Mouse (Mus musculus) retina, adult 2 months (tissue): ENCODE measurements around the gene Ell2.

Experiments
- DNase-seq: peaks from one replicate; pipeline ENCODE4 v3.0.0-alpha.2; 2012; ENCODE audit warnings: low read depth, low spot score

Ell2 gene

GRCm38 (mm10) chr13:75730717-75731116, 24.2 kb downstream of the Ell2 start:
- no peak for DNase-seq

DNA sequence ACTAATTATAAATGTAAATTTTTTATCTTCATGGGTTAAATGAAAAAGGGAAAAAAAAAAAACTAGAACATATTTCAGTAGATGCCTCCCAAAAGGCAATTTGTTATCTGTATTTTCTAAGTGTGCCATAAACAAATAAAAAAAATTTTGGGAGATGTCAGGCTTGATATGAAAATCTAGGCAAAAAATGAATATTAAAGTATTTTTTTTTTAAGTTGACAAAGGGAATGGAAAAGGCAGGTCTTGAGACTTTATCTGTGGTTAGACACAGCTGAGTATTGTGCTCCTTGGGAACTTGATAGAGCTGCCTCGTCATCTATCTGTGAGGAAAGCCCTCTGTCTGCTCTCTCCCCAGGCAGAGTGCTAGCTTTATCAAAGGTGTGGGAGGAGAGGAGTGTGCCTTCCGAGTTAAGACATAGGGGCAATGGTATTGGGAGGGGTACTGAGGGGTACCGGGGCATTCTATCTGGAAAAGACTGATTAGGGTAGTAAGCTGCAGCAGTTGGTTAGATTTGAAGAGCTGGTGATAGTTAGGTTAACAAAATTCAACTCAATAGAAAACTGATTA, 27.1 kb downstream of the Ell2 start:
- DNase-seq: no peak

DNA sequence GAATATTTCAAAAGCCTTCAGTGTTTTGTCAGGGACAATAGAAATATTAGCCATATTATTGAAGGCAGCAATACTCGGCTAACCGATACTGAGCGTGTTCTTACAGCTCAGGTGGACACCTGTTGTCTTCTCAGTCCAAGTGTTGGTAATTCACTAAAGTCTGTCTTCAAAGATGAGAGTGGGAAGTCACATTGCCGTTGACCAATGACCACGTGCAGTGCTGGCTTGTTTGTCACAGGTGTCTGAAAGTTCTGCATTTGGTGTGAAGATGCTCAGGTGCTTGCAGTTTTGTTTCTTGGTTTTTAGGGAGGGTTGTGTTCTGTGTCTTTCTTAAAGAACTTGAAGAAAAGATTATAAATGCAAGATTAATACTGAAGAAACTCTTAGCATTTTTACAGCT, 27.7 kb downstream of the Ell2 start:
- DNase-seq: no peak

DNA sequence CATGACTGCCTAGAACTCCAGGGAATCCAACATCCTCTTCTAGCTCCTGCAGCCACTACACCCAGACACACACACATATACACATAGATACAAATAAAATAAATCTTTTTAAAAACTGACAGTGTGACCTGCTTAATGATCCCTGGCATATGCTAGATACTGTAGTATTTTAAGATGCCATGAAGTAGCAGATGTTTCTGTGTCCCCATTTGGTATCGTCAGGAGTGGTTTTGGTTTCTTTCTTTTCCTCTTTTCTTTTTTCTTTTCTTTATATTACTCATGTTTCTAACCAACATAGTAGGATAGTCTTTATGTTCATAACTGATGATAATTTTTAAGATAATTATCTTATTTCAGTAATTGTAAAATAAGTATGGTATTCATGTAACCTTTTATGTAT, 29.0 kb downstream of the Ell2 start:
- no peak for DNase-seq

- DNase-seq: no peak
Measured at GRCm38 (mm10) chr13:75737991-75738390, 31.4 kb downstream of the Ell2 start.

DNA sequence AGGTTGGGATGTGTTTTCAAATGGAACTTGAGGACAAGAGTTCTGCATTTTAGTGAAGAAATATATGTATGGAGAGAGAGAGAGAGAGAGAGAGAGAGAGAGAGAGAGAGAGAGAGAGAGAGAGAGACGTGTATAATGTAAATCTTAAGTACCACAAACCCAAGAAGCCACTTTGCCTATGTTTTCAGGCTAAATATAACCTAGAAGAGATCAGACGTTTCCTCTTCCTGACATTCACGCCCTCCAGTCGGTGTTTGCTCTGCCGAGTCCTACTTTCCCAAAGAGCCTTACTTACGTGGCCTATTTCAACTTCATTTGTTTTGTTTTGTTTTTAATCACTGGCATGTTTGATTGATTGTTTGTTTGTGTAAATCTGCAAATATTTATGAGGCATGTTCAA, 32.0 kb downstream of the Ell2 start:
- no peak for DNase-seq

DNA sequence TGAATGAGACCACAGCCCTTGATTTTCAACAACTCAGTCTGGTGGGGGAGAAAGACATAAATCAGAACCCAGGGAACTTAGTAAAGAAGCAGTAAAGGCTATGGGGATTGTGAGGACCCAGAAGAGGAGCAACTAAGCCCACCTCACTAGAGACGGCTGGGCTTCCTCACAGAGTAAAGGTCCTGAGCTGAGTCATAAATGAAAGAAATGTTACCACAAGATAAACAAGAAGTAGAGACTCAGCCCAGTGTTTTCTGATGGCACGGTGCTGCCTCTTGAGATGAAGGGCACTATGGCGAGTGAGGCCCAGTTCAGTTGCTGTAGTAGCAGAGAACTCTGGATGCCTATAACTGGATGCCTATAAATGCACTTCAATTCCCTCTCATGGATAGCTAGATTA, 32.4 kb downstream of the Ell2 start:
- DNase-seq: no peak

DNA sequence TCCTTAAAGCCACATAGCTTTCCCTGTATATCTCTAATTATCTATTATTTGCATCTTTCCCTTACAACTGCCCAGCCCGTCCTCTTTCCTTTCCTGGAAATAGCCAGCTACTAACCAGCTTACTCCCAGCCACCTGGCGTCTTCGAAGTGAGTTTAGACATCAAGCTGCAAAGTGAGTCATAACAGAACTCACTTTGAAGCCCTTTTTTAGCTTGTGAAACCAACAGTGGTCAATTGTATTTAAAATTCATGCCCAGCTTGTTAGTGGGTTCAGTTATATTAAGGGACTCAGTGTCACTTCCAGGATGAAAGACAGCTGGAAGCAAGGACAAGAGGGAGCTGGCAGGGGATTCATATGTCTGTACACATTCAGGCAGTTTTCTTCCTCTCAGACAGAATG, 33.5 kb downstream of the Ell2 start:
- DNase-seq: no peak

DNA sequence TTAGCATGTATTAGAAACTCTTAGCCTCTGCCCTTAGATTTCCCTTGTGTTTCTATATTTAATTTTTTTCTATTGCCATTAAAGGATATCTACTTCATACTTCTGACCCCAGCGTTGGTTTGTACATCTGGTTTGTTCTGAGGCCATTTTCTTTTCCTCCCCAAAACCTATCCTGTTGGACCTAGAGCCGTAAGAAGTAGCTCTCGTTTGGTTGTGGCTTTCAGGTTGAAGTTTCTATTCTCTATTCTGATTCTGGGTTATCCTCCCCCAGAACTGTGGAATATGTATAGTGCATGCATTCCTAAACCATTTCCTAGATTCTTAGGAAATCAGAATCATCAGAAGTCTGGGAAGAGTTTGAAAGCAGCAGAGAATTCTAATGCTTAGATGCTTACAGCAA, 34.6 kb downstream of the Ell2 start:
- DNase-seq: no peak

DNA sequence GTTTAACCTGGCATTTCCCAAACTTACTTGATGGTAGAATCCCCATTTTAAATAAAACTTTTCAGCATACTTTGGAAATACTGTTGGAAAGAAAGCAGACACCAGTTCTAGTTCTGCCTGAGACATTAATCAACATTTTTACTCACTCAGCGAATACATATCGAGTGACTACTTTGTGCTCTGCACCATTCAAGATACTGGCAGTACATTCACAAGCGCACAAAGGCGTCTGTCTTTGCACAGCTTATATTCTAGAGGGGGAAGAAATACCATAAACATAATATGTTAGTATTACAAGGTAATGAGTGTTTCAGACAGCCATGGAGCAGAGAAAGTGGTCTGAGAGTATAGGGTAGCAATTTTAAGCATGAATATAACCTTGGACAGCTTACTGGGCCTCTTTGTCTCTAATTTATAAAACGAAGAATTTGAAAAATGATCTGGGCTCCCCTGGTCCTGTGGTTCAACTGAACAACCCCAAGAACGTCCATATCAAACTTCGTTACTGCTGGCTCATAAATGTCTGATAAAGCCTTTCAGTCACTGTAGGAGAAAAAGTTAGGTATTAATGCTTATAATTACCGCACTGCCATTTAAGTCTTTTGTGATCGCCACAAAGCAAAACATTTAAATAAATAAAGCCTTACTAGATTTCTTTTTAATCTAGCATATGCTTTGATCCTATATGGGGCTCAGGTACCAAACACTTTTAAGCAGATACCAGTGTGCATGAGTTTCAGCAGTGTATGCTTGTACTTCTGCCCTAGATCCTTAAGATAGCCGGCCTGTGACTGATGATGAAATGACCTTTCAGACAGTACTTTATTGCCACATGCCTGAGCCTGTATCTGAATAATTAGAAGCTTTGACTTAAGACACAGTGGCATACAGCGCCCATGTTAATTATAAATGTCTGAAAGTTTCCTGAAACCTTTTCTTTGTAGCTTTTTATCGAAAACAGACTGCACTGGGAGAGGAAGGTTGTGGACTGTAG, 35.5 kb downstream of the Ell2 start:
- no peak for DNase-seq

GRCm38 (mm10) chr13:75742970-75743369, 36.4 kb downstream of the Ell2 start:
- no peak for DNase-seq

- no peak for DNase-seq
Measured at GRCm38 (mm10) chr13:75744065-75744464, 37.5 kb downstream of the Ell2 start.

DNA sequence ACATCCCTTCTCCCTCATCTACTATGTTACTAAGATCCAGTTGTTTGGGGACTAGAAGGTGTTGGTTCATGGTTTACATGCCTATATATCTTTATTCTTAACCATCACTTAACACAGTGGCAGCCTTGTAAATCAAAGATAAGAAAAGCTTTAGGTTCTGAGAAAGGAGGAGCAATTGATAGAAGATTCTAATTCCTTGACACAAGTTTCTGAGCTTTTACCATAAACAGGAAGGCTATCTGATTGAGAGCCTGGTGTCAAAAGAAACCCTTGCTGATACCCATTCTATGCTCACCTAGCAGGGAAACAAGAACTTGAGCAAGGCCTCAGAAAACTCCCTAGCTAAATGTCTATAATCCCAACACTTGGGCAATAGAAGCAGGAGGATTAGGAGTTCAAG, 38.8 kb downstream of the Ell2 start:
- no peak for DNase-seq

GRCm38 (mm10) chr13:75747265-75747664, 40.7 kb downstream of the Ell2 start:
- no peak for DNase-seq

GRCm38 (mm10) chr13:75748685-75749084, 42.1 kb downstream of the Ell2 start:
- DNase-seq: no peak

GRCm38 (mm10) chr13:75750785-75751184, 44.2 kb downstream of the Ell2 start:
- DNase-seq: no peak

GRCm38 (mm10) chr13:75752216-75752938, 45.8 kb downstream of the Ell2 start:
- DNase-seq: no peak

- no peak for DNase-seq
Measured at GRCm38 (mm10) chr13:75754398-75754797, 47.8 kb downstream of the Ell2 start.

DNA sequence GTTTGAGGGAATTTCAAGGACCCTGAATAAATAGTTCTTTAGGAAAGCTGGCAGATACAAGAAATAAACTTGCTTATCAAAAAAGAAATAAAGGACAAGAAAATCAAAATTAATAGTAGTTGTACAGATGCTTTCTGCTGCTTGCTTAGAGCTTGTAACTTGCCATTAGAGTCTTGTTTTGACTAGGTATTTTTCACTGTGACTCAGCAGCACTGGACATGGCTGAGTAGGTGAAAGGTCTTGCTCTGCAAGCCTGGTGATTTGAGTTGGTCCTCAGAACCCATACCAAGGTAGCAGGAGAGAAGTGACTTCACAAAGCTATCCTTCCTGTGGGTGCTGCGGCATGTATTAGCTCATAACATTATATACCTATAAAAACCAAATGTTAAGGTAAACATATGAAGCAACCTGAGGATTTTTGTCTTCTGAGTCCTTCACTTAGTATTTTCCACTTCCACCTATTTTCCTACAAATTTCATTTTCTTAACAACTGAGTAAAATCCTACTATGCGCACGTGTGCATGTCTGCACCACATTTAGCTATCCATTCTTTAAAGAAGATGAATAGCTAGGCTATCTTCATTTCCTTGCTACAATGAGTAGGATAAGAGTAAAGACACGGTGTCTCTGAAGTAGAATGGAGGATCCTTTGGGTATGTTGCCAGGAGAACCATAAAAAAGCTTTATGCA, 54.4 kb downstream of the Ell2 start:
- no peak for DNase-seq

DNA sequence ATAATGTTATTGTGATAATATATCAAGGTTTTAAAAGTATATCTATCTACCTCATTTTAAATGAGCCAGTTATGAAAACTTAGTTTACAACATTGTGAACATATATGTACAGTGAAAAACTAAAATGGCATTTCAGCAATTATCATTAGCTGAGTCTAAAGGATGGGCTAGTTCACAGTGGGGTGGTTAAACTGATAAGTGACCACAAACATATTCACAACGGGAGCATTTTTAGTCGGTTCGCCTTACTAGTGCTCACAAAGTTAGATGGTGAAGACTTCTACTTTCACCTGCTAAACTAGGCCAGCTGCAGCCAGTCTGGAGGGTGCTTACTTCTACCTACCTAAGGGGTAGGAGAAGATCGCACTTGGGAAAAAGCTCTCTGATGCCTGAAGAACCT, 56.2 kb downstream of the Ell2 start:
- DNase-seq: no peak

DNA sequence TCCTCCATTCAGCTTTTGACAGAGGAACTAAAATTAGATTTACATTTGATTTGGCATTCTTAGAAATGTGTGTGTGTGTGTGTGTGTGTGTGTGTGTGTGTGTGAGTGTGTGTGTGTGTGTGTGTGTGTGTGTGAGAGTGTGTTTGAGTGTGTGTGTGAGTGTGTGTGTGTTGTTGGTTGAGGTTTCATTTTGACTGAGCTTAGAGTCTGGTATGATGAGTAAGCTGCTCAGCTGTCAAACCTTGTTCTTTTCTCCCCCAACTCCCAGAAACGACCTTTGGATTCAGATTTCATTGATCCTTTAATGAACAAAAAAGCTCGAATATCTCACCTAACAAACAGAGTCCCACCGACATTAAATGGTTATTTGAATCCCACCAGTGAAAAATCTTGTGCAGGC, 56.7 kb downstream of the Ell2 start:
- no peak for DNase-seq

DNA sequence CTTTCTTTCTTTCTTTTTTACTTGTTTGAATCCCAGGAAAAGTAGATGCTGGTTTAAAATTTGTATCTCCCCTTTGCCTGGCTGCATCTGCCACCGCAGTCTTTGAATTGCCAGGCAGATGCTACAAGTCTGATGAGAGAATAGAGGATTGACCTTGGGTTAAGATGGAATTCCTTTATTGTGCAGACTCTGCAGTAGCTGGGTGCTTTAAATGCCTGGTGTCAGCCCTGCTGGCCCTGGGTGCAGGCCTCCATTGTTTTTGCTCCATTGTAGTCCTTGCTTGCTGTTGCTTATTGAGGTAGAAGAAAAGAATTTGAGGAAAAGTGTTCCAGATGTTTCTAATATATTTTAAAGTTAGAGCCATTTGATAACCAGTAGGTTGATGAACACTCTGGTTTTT, 59.2 kb downstream of the Ell2 start:
- DNase-seq: no peak
